Mouse (Mus musculus): ENCODE results near the gene Yif1b. TPM values are rescaled to one million over a fixed set of nuclear protein-coding genes. Genes with fewer than 3 reads are reported as not detected.

The Yif1b gene
- polyA plus RNA-seq, 1 experiment from 2014 or later, result 95.7 TPM

- H3K27ac ChIP-seq (ENCODE audit: low read depth, low read length), result no peak overlapping the region
- no peak for ATAC-seq (replicated peaks; ENCODE audit: low FRiP score)
- H3K4me3 ChIP-seq (ENCODE audit: low read depth, low read length), result no peak overlapping the region
- no peaks in the 10 kb centered on the region for H3K36me3 ChIP-seq (ENCODE audit: control insufficient read depth, insufficient read depth, low read length)
- DNase-seq (ENCODE audit: low spot score), result no peak
- H3K9me3 ChIP-seq (ENCODE audit: control insufficient read depth, low read length), result no peaks in the 10 kb centered on the region
- no peaks in the 10 kb centered on the region for H3K27me3 ChIP-seq (replicated peaks; ENCODE audit: control insufficient read depth, insufficient read depth, low read length)
- 67% methylated on average over 2 of the region's 2 CpGs for WGBS
- H3K4me1 ChIP-seq (replicated peaks; ENCODE audit: control insufficient read depth, insufficient read depth, low read length), result peaks cover 10% of the 10 kb centered on the region
- H3K9ac ChIP-seq (ENCODE audit: low read depth, low read length), result no peak overlapping the region
- no peak overlapping the region for H3K4me2 ChIP-seq
Observed at GRCm38 (mm10) chr7:29214236-29214635, 23.9 kb upstream of the Yif1b start.

- Histone ChIP-seq H3K27ac (ENCODE audit: low read depth, low read length) (no peak overlapping the region), H3K9ac (ENCODE audit: low read depth, low read length) (no peak overlapping the region), H3K4me3 (ENCODE audit: low read depth, low read length) (no peak overlapping the region), H3K9me3 (ENCODE audit: control insufficient read depth, low read length) (peaks cover 1% of the 10 kb centered on the region; the same call in 1 of the 2 replicates), H3K4me2 (no peak overlapping the region), H3K4me1 (replicated peaks; ENCODE audit: control insufficient read depth, insufficient read depth, low read length) (peaks cover 10% of the 10 kb centered on the region), H3K27me3 (replicated peaks; ENCODE audit: control insufficient read depth, insufficient read depth, low read length) (no peaks in the 10 kb centered on the region), H3K36me3 (ENCODE audit: control insufficient read depth, insufficient read depth, low read length) (0 out of 2 replicates have a peak, but pooled peaks cover 3% of the 10 kb centered on the region)
- WGBS, result 54% methylated on average over 15 of the region's 15 CpGs
- DNase-seq (ENCODE audit: low spot score) (no peak), ATAC-seq (replicated peaks; ENCODE audit: low FRiP score) (no peak)
Observed at GRCm38 (mm10) chr7:29214846-29215245, 23.3 kb upstream of the Yif1b start.

- H3K27me3 ChIP-seq (replicated peaks; ENCODE audit: control insufficient read depth, insufficient read depth, low read length), result no peaks in the 10 kb centered on the region
- H3K4me2 ChIP-seq, result peak overlapping the region; percentile 39
- DNase-seq (ENCODE audit: low spot score) (no peak), ATAC-seq (replicated peaks; ENCODE audit: low FRiP score) (no peak)
- H3K36me3 ChIP-seq (ENCODE audit: control insufficient read depth, insufficient read depth, low read length), result no peaks in the 10 kb centered on the region; the same call in 1 of the 2 replicates
- H3K9ac ChIP-seq (ENCODE audit: low read depth, low read length), result no peak overlapping the region
- no peak overlapping the region for H3K4me3 ChIP-seq (ENCODE audit: low read depth, low read length)
- WGBS, result 39% methylated on average over 16 of the region's 16 CpGs
- H3K9me3 ChIP-seq (ENCODE audit: control insufficient read depth, low read length), result peaks cover 2% of the 10 kb centered on the region; the same call in 1 of the 2 replicates
- peaks cover 3% of the 10 kb centered on the region; the same call in 1 of the 2 replicates for H3K4me1 ChIP-seq (replicated peaks; ENCODE audit: control insufficient read depth, insufficient read depth, low read length)
- no peak overlapping the region for H3K27ac ChIP-seq (ENCODE audit: low read depth, low read length)
Observed at GRCm38 (mm10) chr7:29224756-29225394, 13.3 kb upstream of the Yif1b start.

GRCm38 (mm10) chr7:29225520-29225919 lies 12.6 kb upstream of the Yif1b start:
- DNase-seq (ENCODE audit: low spot score), result no peak
- H3K4me2 ChIP-seq, result no peak overlapping the region
- ATAC-seq (replicated peaks; ENCODE audit: low FRiP score), result no peak

GRCm38 (mm10) chr7:29228202-29228601 lies 9.9 kb upstream of the Yif1b start:
- 51% methylated on average over 4 of the region's 4 CpGs for WGBS
- Histone ChIP-seq H3K27me3 (replicated peaks; ENCODE audit: control insufficient read depth, insufficient read depth, low read length) (peaks cover 20% of the 10 kb centered on the region), H3K9me3 (ENCODE audit: control insufficient read depth, low read length) (no peaks in the 10 kb centered on the region), H3K27ac (ENCODE audit: low read depth, low read length) (no peak overlapping the region), H3K9ac (ENCODE audit: low read depth, low read length) (no peak overlapping the region), H3K4me2 (no peak overlapping the region), H3K4me1 (replicated peaks; ENCODE audit: control insufficient read depth, insufficient read depth, low read length) (peaks cover 7% of the 10 kb centered on the region; the same call in 1 of the 2 replicates), H3K36me3 (ENCODE audit: control insufficient read depth, insufficient read depth, low read length) (no peaks in the 10 kb centered on the region), H3K4me3 (ENCODE audit: low read depth, low read length) (no peak overlapping the region)
- ATAC-seq (replicated peaks; ENCODE audit: low FRiP score) (no peak), DNase-seq (ENCODE audit: low spot score) (no peak)

More at GRCm38 (mm10) chr7:29225520-29225919, 12.6 kb upstream of the Yif1b start:
- H3K4me1 ChIP-seq (replicated peaks; ENCODE audit: control insufficient read depth, insufficient read depth, low read length), result peaks cover 3% of the 10 kb centered on the region; the same call in 1 of the 2 replicates
- no peak overlapping the region for H3K9ac ChIP-seq (ENCODE audit: low read depth, low read length)
- H3K9me3 ChIP-seq (ENCODE audit: control insufficient read depth, low read length), result no peaks in the 10 kb centered on the region
- H3K4me3 ChIP-seq (ENCODE audit: low read depth, low read length), result no peak overlapping the region
- WGBS, result 78% methylated on average over 13 of the region's 13 CpGs
- no peaks in the 10 kb centered on the region; the same call in 1 of the 2 replicates for H3K36me3 ChIP-seq (ENCODE audit: control insufficient read depth, insufficient read depth, low read length)
- H3K27ac ChIP-seq (ENCODE audit: low read depth, low read length), result no peak overlapping the region
- H3K27me3 ChIP-seq (replicated peaks; ENCODE audit: control insufficient read depth, insufficient read depth, low read length), result no peaks in the 10 kb centered on the region

- no peak overlapping the region for H3K27ac ChIP-seq (ENCODE audit: low read depth, low read length)
- no peaks in the 10 kb centered on the region for H3K9me3 ChIP-seq (ENCODE audit: control insufficient read depth, low read length)
- peaks cover 3% of the 10 kb centered on the region for H3K4me1 ChIP-seq (replicated peaks; ENCODE audit: control insufficient read depth, insufficient read depth, low read length)
- H3K4me3 ChIP-seq (ENCODE audit: low read depth, low read length), result no peak overlapping the region
- 19% methylated on average over 3 of the region's 3 CpGs for WGBS
- H3K27me3 ChIP-seq (replicated peaks; ENCODE audit: control insufficient read depth, insufficient read depth, low read length), result peaks cover 20% of the 10 kb centered on the region
- no peak overlapping the region for H3K9ac ChIP-seq (ENCODE audit: low read depth, low read length)
- no peak overlapping the region for H3K4me2 ChIP-seq
- DNase-seq (ENCODE audit: low spot score), result no peak
- H3K36me3 ChIP-seq (ENCODE audit: control insufficient read depth, insufficient read depth, low read length), result no peaks in the 10 kb centered on the region
- no peak for ATAC-seq (replicated peaks; ENCODE audit: low FRiP score)
Observed at GRCm38 (mm10) chr7:29230560-29230959, 7.6 kb upstream of the Yif1b start.

GRCm38 (mm10) chr7:29231517-29231916 lies 6.6 kb upstream of the Yif1b start:
- 33% methylated on average over 3 of the region's 3 CpGs for WGBS
- Histone ChIP-seq H3K4me1 (replicated peaks; ENCODE audit: control insufficient read depth, insufficient read depth, low read length) (peaks cover 3% of the 10 kb centered on the region), H3K4me2 (peak overlapping the region; percentile 93), H3K4me3 (ENCODE audit: low read depth, low read length) (peak overlapping the region; percentile 63), H3K9me3 (ENCODE audit: control insufficient read depth, low read length) (no peaks in the 10 kb centered on the region), H3K9ac (ENCODE audit: low read depth, low read length) (0 out of 2 replicates have a peak overlapping the region, but pooled peaks have one; percentile 20), H3K27me3 (replicated peaks; ENCODE audit: control insufficient read depth, insufficient read depth, low read length) (peaks cover 20% of the 10 kb centered on the region), H3K36me3 (ENCODE audit: control insufficient read depth, insufficient read depth, low read length) (no peaks in the 10 kb centered on the region), H3K27ac (ENCODE audit: low read depth, low read length) (0 out of 2 replicates have a peak overlapping the region, but pooled peaks have one; percentile 43)
- ATAC-seq (replicated peaks; ENCODE audit: low FRiP score) (no peak), DNase-seq (ENCODE audit: low spot score) (no peak)

- ATAC-seq (replicated peaks; ENCODE audit: low FRiP score) (peak; percentile 22; the same call in 1 of the 2 replicates), DNase-seq (ENCODE audit: low spot score) (no peak)
- WGBS, result 1% methylated on average over 62 of the region's 62 CpGs
Observed at GRCm38 (mm10) chr7:29232247-29233013, 5.7 kb upstream of the Yif1b start, which contains the start of gene Kcnk6. TSS of gene Kcnk6 (minus strand) at chr7:29232515.

More at GRCm38 (mm10) chr7:29232247-29233013, 5.7 kb upstream of the Yif1b start, which contains the start of gene Kcnk6:
- Histone ChIP-seq H3K4me1 (replicated peaks; ENCODE audit: control insufficient read depth, insufficient read depth, low read length) (peaks cover 3% of the 10 kb centered on the region), H3K4me3 (ENCODE audit: low read depth, low read length) (peak within 1 kb of the TSS; percentile 63), H3K27me3 (replicated peaks; ENCODE audit: control insufficient read depth, insufficient read depth, low read length) (peaks cover 20% of the 10 kb centered on the region), H3K9ac (ENCODE audit: low read depth, low read length) (peak within 1 kb of the TSS; percentile 64), H3K27ac (ENCODE audit: low read depth, low read length) (peak within 1 kb of the TSS; percentile 43; the same call in 1 of the 2 replicates), H3K9me3 (ENCODE audit: control insufficient read depth, low read length) (no peaks in the 10 kb centered on the region), H3K36me3 (ENCODE audit: control insufficient read depth, insufficient read depth, low read length) (no peaks in the 10 kb centered on the region), H3K4me2 (peak within 1 kb of the TSS; percentile 93)
